Mouse (Mus musculus) limb, embryonic 11.5 days (tissue): ENCODE results near the gene Adamtsl1. TPM values are rescaled to one million over a fixed set of nuclear protein-coding genes. Genes with fewer than 3 reads are reported as not detected.

Experiments
- ATAC-seq: fragments of 200-750 bp; cut with Nextera tagmentation; 2 replicates; pipeline ENCODE4 v1.8.0; 2017; ENCODE audit warnings: low read depth; ENCODE audit not compliant: insufficient number of reproducible peaks, low FRiP score, low TSS enrichment
- DNase-seq: peaks from one replicate; pipeline ENCODE4 v3.0.0-alpha.2; 2015; ENCODE audit warnings: low spot score
- H3K27ac ChIP-seq: fragments of 300-500 bp; sonication (generic); replicated peaks from 2 replicates; pipeline ENCODE4 v1.5.1; 2014; ENCODE audit warnings: low read depth, mild to moderate bottlenecking, low read length
- H3K27me3 ChIP-seq: fragments of 300-500 bp; sonication (generic); 2 replicates; pipeline ENCODE4 v1.6.1; 2014; ENCODE audit warnings: mild to moderate bottlenecking, low read length, mixed read lengths; ENCODE audit not compliant: control insufficient read depth, insufficient read depth
- H3K36me3 ChIP-seq: fragments of 300-500 bp; sonication (generic); 2 replicates; pipeline ENCODE4 v1.6.1; 2014; ENCODE audit warnings: mild to moderate bottlenecking, low read length, moderate library complexity, mixed read lengths; ENCODE audit not compliant: control insufficient read depth, insufficient read depth
- H3K4me1 ChIP-seq: fragments of 300-500 bp; sonication (generic); 2 replicates; pipeline ENCODE4 v1.6.1; 2014; ENCODE audit warnings: low read length, mixed read lengths; ENCODE audit not compliant: control insufficient read depth, insufficient read depth
- H3K4me2 ChIP-seq: fragments of 300-500 bp; sonication (generic); 2 replicates; pipeline ENCODE4 v1.6.1; 2014; ENCODE audit warnings: low read depth, mild to moderate bottlenecking, moderate library complexity; ENCODE audit not compliant: severe bottlenecking
- H3K4me3 ChIP-seq: fragments of 300-500 bp; sonication (generic); 2 replicates; pipeline ENCODE4 v1.5.1; 2014; ENCODE audit warnings: low read depth, low read length
- H3K9ac ChIP-seq: fragments of 300-500 bp; sonication (generic); 2 replicates; pipeline ENCODE4 v1.6.1; 2014; ENCODE audit warnings: mild to moderate bottlenecking, low read length
- H3K9me3 ChIP-seq: fragments of 300-500 bp; sonication (generic); 2 replicates; pipeline ENCODE4 v1.6.1; 2016; ENCODE audit warnings: low read length; ENCODE audit not compliant: control insufficient read depth
- WGBS: fragments of 180-500 bp; shearing (Covaris S2); extraction: QIAGEN DNeasy Blood & Tissue Kit; methylation state at CpG from one replicate; pipeline ENCODE4 v1.1.7; 2014; 5-methylcytosine and 5-hydroxymethylcytosine counted together
- polyA plus RNA-seq: library from polyadenylated mRNA; unstranded; fragments of >200 nt; fragmentation: Nextera tagmentation; extraction: Ambion mirVana; gene quantifications from 2 replicates; pipeline ENCODE4 v1.2.1, GENCODE M21; 2014

The Adamtsl1 gene
- polyA plus RNA-seq, 1 experiment from 2014 or later, result 5.8 TPM

DNA sequence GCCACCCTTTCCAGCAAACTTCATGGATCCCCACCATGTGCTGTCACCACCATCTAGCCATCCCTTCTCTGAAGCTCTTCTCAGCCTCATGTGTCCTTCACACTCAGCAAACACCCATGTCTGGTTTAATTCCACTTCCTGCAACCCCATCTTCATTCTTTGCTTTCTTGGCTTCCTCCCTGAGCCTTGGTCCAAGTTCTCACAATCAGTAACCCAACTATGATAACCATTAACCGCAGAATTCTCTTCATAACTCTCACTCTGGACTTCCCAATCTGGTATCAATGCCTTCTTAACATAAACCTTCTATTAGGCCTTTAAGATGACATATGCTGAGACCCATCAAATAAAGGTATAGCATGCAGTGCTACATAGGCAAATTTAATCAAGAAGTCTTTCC lies 815.5 kb downstream of the Adamtsl1 start:
- no peak overlapping the region for H3K27ac ChIP-seq
- H3K4me3 ChIP-seq, result no peak overlapping the region
- DNase-seq (no peak), ATAC-seq (no peak)
- 93% methylated on average over 1 of the region's 1 CpGs for WGBS
- H3K4me2 ChIP-seq, result no peak overlapping the region
- H3K36me3 ChIP-seq, result no peaks in the 10 kb centered on the region
- no peaks in the 10 kb centered on the region for H3K4me1 ChIP-seq
- no peak overlapping the region for H3K9ac ChIP-seq
- H3K9me3 ChIP-seq, result no peaks in the 10 kb centered on the region
- H3K27me3 ChIP-seq, result no peaks in the 10 kb centered on the region

GRCm38 (mm10) chr4:86335861-86336415 lies 822.0 kb downstream of the Adamtsl1 start:
- Histone ChIP-seq H3K4me3 (no peak overlapping the region), H3K4me2 (no peak overlapping the region), H3K36me3 (no peaks in the 10 kb centered on the region), H3K27me3 (no peaks in the 10 kb centered on the region), H3K4me1 (peaks cover 9% of the 10 kb centered on the region), H3K9ac (no peak overlapping the region), H3K9me3 (no peaks in the 10 kb centered on the region), H3K27ac (0 out of 2 replicates have a peak overlapping the region, but pooled peaks have one; percentile 8)
- ATAC-seq (no peak), DNase-seq (no peak)
- WGBS, result 34% methylated on average over 10 of the region's 10 CpGs

DNA sequence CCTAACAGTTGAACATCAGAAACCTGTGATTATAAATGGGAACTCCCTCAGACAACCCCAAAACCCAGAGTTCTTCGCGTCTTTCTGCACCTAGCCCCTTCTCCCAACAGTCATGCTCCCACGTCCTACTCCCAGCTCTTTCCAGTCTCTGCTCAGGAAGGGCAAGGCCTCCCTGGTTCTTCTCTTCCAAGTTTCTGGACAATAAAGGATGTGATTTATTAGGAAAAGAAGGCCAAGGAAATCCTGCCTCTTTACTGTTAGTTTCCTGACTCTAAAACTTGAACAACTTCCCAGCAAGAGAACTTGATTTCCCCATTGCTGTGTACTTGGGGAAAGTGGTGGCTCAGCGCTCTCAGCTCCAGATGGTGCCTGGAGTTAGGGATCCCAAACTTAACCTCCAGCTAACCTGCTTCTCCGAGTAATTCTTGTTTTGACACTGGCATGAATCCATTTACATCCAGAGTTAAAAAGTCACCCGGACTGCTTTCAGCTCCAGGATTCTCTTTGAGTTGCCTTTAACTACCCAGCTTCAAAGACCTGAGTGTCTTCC lies 823.3 kb downstream of the Adamtsl1 start:
- H3K4me2 ChIP-seq, result no peak overlapping the region
- no peaks in the 10 kb centered on the region for H3K9me3 ChIP-seq
- DNase-seq (no peak), ATAC-seq (no peak)
- H3K4me1 ChIP-seq, result peaks cover 9% of the 10 kb centered on the region
- WGBS, result 78% methylated on average over 6 of the region's 6 CpGs
- H3K36me3 ChIP-seq, result no peaks in the 10 kb centered on the region
- H3K27me3 ChIP-seq, result no peaks in the 10 kb centered on the region
- no peak overlapping the region for H3K9ac ChIP-seq
- no peak overlapping the region for H3K27ac ChIP-seq
- H3K4me3 ChIP-seq, result no peak overlapping the region

- WGBS, result 91% methylated on average over 4 of the region's 4 CpGs
- H3K36me3 ChIP-seq, result no peaks in the 10 kb centered on the region
- no peak for ATAC-seq
Observed at GRCm38 (mm10) chr4:86349341-86349740, 835.4 kb downstream of the Adamtsl1 start.

GRCm38 (mm10) chr4:86352121-86352520 lies 838.1 kb downstream of the Adamtsl1 start:
- Histone ChIP-seq H3K36me3 (no peaks in the 10 kb centered on the region), H3K4me2 (no peak overlapping the region), H3K9ac (no peak overlapping the region), H3K27ac (no peak overlapping the region), H3K4me1 (no peaks in the 10 kb centered on the region), H3K9me3 (no peaks in the 10 kb centered on the region), H3K4me3 (no peak overlapping the region), H3K27me3 (no peaks in the 10 kb centered on the region)
- 81% methylated on average over 4 of the region's 4 CpGs for WGBS
- no peak for ATAC-seq
- DNase-seq, result no peak

More at GRCm38 (mm10) chr4:86349341-86349740, 835.4 kb downstream of the Adamtsl1 start:
- Histone ChIP-seq H3K4me3 (no peak overlapping the region), H3K4me2 (no peak overlapping the region), H3K27ac (no peak overlapping the region), H3K27me3 (no peaks in the 10 kb centered on the region), H3K4me1 (no peaks in the 10 kb centered on the region), H3K9ac (no peak overlapping the region), H3K9me3 (no peaks in the 10 kb centered on the region)
- no peak for DNase-seq

- no peak overlapping the region for H3K9ac ChIP-seq
- no peaks in the 10 kb centered on the region for H3K4me1 ChIP-seq
- no peak overlapping the region for H3K27ac ChIP-seq
- ATAC-seq, result no peak
- no peaks in the 10 kb centered on the region for H3K9me3 ChIP-seq
- 88% methylated on average over 4 of the region's 4 CpGs for WGBS
- no peak overlapping the region for H3K4me3 ChIP-seq
- H3K4me2 ChIP-seq, result no peak overlapping the region
- no peaks in the 10 kb centered on the region for H3K36me3 ChIP-seq
- no peak for DNase-seq
- no peaks in the 10 kb centered on the region for H3K27me3 ChIP-seq
Observed at GRCm38 (mm10) chr4:86353550-86353949, 839.6 kb downstream of the Adamtsl1 start.

GRCm38 (mm10) chr4:86359398-86359797 lies 845.4 kb downstream of the Adamtsl1 start:
- DNase-seq (no peak), ATAC-seq (no peak)
- H3K4me1 ChIP-seq, result no peaks in the 10 kb centered on the region; the same call in 1 of the 2 replicates
- H3K36me3 ChIP-seq, result no peaks in the 10 kb centered on the region
- no peak overlapping the region for H3K9ac ChIP-seq
- H3K27me3 ChIP-seq, result no peaks in the 10 kb centered on the region
- no peaks in the 10 kb centered on the region for H3K9me3 ChIP-seq
- H3K27ac ChIP-seq, result no peak overlapping the region
- H3K4me2 ChIP-seq, result no peak overlapping the region
- WGBS, result 84% methylated on average over 5 of the region's 5 CpGs
- no peak overlapping the region for H3K4me3 ChIP-seq

GRCm38 (mm10) chr4:86369055-86369454 lies 855.1 kb downstream of the Adamtsl1 start:
- Histone ChIP-seq H3K9me3 (no peaks in the 10 kb centered on the region), H3K9ac (no peak overlapping the region), H3K4me2 (no peak overlapping the region), H3K4me3 (no peak overlapping the region), H3K36me3 (no peaks in the 10 kb centered on the region), H3K27ac (no peak overlapping the region), H3K27me3 (no peaks in the 10 kb centered on the region), H3K4me1 (peaks cover 2% of the 10 kb centered on the region; the same call in 1 of the 2 replicates)
- 69% methylated on average over 8 of the region's 8 CpGs for WGBS
- DNase-seq, result no peak
- no peak for ATAC-seq

- Histone ChIP-seq H3K9me3 (no peaks in the 10 kb centered on the region), H3K9ac (no peak overlapping the region), H3K36me3 (no peaks in the 10 kb centered on the region), H3K27me3 (no peaks in the 10 kb centered on the region), H3K4me2 (no peak overlapping the region), H3K4me1 (peaks cover 2% of the 10 kb centered on the region; the same call in 1 of the 2 replicates), H3K27ac (no peak overlapping the region), H3K4me3 (no peak overlapping the region)
- WGBS, result 78% methylated on average over 2 of the region's 2 CpGs
- ATAC-seq, result no peak
- DNase-seq, result no peak
Observed at GRCm38 (mm10) chr4:86373166-86373565, 859.2 kb downstream of the Adamtsl1 start.
